Mouse (Mus musculus) limb, embryonic 14.5 days (tissue): ENCODE data around the gene Rasgrf2. TPM values are rescaled to one million over a fixed set of nuclear protein-coding genes. Genes with fewer than 3 reads are reported as not detected.

Source experiments
- ATAC-seq: fragments of 200-750 bp; cut with Nextera tagmentation; 2 replicates; pipeline ENCODE4 v1.8.0; 2017; ENCODE audit warnings: low read depth, moderate number of reproducible peaks, moderate TSS enrichment; ENCODE audit not compliant: low FRiP score
- DNase-seq: peaks from one replicate; pipeline ENCODE4 v3.0.0-alpha.2; 2015; ENCODE audit warnings: low spot score
- H3K27ac ChIP-seq: fragments of 300-500 bp; sonication (generic); replicated peaks from 2 replicates; pipeline ENCODE4 v1.5.1; 2014; ENCODE audit warnings: low read depth, mild to moderate bottlenecking, low read length, moderate library complexity, mixed read lengths
- H3K27me3 ChIP-seq: fragments of 300-500 bp; sonication (generic); 2 replicates; pipeline ENCODE4 v1.6.1; 2014; ENCODE audit warnings: low read length, mixed read lengths; ENCODE audit not compliant: control insufficient read depth, insufficient read depth
- H3K36me3 ChIP-seq: fragments of 300-500 bp; sonication (generic); 2 replicates; pipeline ENCODE4 v1.6.1; 2014; ENCODE audit warnings: mild to moderate bottlenecking, low read length, moderate library complexity, mixed read lengths; ENCODE audit not compliant: control insufficient read depth, insufficient read depth
- H3K4me1 ChIP-seq: fragments of 300-500 bp; sonication (generic); 2 replicates; pipeline ENCODE4 v1.6.1; 2014; ENCODE audit warnings: antibody characterized with exemption, low read length, mixed read lengths; ENCODE audit not compliant: control insufficient read depth, insufficient read depth
- H3K4me2 ChIP-seq: fragments of 300-500 bp; sonication (generic); replicated peaks from 2 replicates; pipeline ENCODE4 v1.6.1; 2014; ENCODE audit warnings: low read depth, mild to moderate bottlenecking, low read length, moderate library complexity; ENCODE audit not compliant: severe bottlenecking
- H3K4me3 ChIP-seq: fragments of 300-500 bp; sonication (generic); replicated peaks from 2 replicates; pipeline ENCODE4 v1.5.1; 2014; ENCODE audit warnings: low read length
- H3K9ac ChIP-seq: fragments of 300-500 bp; sonication (generic); 2 replicates; pipeline ENCODE4 v1.6.1; 2014; ENCODE audit warnings: mild to moderate bottlenecking, low read depth, low read length, moderate library complexity; ENCODE audit not compliant: severe bottlenecking
- H3K9me3 ChIP-seq: fragments of 300-500 bp; sonication (generic); 2 replicates; pipeline ENCODE4 v1.6.1; 2016; ENCODE audit warnings: low read length; ENCODE audit not compliant: control insufficient read depth
- POLR2A ChIP-seq: fragments of 200-500 bp; IDR thresholded peaks from 2 replicates; pipeline ENCODE4 v1.8.0; 2012; ENCODE audit warnings: inconsistent platforms, mild to moderate bottlenecking, moderate library complexity, borderline replicate concordance; ENCODE audit not compliant: insufficient read depth, insufficient read length; ENCODE audit errors: extremely low read depth
- WGBS: fragments of 180-500 bp; shearing (Covaris S2); extraction: QIAGEN DNeasy Blood & Tissue Kit; methylation state at CpG from one replicate; pipeline ENCODE4 v1.1.7; 2014; 5-methylcytosine and 5-hydroxymethylcytosine counted together
- polyA plus RNA-seq, 2 experiments: library from polyadenylated mRNA; depleted of rRNA in 1 of 2; stranded (reverse) in 1 of 2; unstranded in 1 of 2; fragments of >200 nt; fragmentation: Nextera tagmentation in 1 of 2; extraction: Ambion mirVana in 1 of 2; gene quantifications; 2 replicates each; pipeline versions ENCODE4 v1.2.1 to v1.2.3; 2012 to 2014

The Rasgrf2 gene
- polyA plus RNA-seq, 2 experiments: 0.18 to 0.57 TPM

- DNase-seq: no peak
- Histone ChIP-seq H3K27ac (no peak overlapping the region), H3K36me3 (no peaks in the 10 kb centered on the region), H3K4me1 (no peaks in the 10 kb centered on the region), H3K4me2 (no peak overlapping the region), H3K9ac (no peak overlapping the region), H3K4me3 (no peak overlapping the region), H3K27me3 (no peaks in the 10 kb centered on the region), H3K9me3 (no peaks in the 10 kb centered on the region)
- ATAC-seq: no peak
- no peak for TF ChIP-seq POLR2A
- 84% methylated on average over 10 of the region's 10 CpGs for WGBS
Observed at GRCm38 (mm10) chr13:92022202-92022601, 109.3 kb downstream of the Rasgrf2 start.

DNA sequence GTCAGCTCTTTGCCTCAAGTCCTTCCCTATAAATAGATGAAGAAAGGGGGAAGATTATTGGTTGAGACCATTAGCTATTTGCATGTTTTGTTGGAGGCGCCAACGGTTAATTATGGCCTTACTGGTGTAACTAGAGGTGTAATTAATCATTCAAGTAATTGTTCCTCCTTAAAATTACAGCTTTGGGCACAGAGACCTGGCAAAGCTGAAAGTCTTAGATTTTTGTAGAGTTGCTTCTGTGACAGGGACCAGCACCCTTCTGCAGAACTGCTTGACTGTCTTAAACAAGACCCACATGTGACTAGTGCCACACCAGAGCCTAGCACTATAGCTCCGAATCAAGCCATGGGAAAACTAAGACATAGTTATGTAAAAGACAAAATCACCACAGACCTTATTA, 134.5 kb downstream of the Rasgrf2 start:
- H3K27me3 ChIP-seq: no peaks in the 10 kb centered on the region
- no peak overlapping the region for H3K27ac ChIP-seq
- no peaks in the 10 kb centered on the region for H3K36me3 ChIP-seq
- no peak overlapping the region for H3K4me2 ChIP-seq
- ATAC-seq (no peak), DNase-seq (no peak)
- H3K4me3 ChIP-seq: no peak overlapping the region
- no peaks in the 10 kb centered on the region for H3K4me1 ChIP-seq
- no peak for TF ChIP-seq POLR2A
- 74% methylated on average over 3 of the region's 3 CpGs for WGBS
- H3K9ac ChIP-seq: no peak overlapping the region
- H3K9me3 ChIP-seq: no peaks in the 10 kb centered on the region

DNA sequence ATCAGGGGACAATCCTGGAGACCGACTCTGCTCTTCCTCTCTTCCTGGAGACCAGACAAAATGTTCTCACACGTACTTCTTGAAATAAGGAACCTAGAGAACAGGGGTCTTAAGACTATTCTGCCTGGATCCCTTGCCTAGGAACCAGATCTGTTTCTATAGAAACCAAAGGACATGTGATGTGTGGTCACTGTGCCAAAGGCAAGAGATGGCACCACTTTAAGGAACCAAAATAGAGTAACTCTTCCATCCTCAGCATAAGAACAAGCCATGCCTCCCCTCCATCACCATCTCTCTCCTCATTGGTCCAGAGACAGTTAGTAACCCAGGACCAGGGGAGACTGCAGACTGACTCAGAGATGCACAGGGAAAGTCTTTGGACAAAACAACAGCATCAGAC, 140.0 kb downstream of the Rasgrf2 start:
- 83% methylated on average over 2 of the region's 2 CpGs for WGBS
- H3K36me3 ChIP-seq: no peaks in the 10 kb centered on the region
- TF ChIP-seq POLR2A: no peak
- H3K27ac ChIP-seq: no peak overlapping the region
- ATAC-seq: no peak
- H3K9ac ChIP-seq: no peak overlapping the region
- no peaks in the 10 kb centered on the region for H3K9me3 ChIP-seq
- H3K4me2 ChIP-seq: no peak overlapping the region
- H3K4me1 ChIP-seq: no peaks in the 10 kb centered on the region
- no peak for DNase-seq
- H3K4me3 ChIP-seq: no peak overlapping the region
- H3K27me3 ChIP-seq: no peaks in the 10 kb centered on the region

DNA sequence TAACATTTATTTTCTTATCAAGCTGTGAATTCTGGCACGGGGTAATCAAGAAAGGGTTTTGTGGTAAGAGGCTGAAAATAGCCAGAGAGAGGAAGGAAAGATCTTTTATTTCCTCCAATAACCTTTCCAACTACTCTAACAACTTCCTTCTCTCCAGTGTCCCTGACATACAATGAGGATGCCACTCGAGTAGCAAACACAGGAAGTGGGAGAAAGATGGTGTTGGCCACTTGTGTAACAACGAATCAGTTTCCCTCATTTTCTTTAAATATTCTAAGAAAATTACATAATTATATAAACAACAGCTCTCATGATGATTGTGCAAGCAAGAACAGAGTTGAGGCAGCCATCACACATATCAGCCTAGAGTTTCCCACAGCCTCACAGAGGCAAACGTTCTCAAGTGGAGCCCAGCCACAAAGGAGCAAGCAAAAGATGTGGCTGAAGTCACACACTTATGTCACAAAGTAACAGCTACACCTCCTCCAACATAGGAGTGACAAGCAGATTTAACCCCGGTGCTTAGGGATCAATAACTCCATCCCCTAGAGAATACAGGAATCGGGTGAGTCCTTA, 140.7 kb downstream of the Rasgrf2 start:
- H3K9ac ChIP-seq: no peak overlapping the region
- H3K4me1 ChIP-seq: no peaks in the 10 kb centered on the region
- DNase-seq (no peak), ATAC-seq (no peak)
- no peak overlapping the region for H3K4me3 ChIP-seq
- H3K4me2 ChIP-seq: no peak overlapping the region
- WGBS: 66% methylated on average over 6 of the region's 6 CpGs
- no peaks in the 10 kb centered on the region for H3K27me3 ChIP-seq
- H3K9me3 ChIP-seq: no peaks in the 10 kb centered on the region
- H3K27ac ChIP-seq: no peak overlapping the region
- H3K36me3 ChIP-seq: no peaks in the 10 kb centered on the region
- TF ChIP-seq POLR2A: no peak

DNA sequence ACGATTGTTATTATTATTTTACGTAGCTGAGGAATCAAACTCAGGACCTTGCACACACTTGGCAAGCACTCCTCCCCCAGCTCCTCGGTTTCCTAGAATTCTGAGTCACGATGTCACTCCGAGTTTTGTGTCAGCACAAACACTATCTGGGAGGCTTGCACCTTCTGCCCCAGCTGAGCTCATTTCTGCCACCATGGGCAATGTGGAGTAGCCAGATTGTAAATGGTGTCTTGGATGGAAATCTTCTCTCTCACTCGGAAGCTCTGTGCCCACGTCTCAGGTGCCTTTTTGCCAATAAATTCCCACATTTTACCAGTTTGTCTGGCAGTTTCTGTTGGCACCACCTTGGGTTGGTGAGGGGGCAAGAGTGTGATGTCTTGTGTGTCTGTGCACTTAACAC, 143.1 kb downstream of the Rasgrf2 start:
- 83% methylated on average over 7 of the region's 7 CpGs for WGBS
- Histone ChIP-seq H3K27me3 (no peaks in the 10 kb centered on the region), H3K4me3 (no peak overlapping the region), H3K9me3 (no peaks in the 10 kb centered on the region), H3K4me2 (no peak overlapping the region), H3K9ac (no peak overlapping the region), H3K4me1 (no peaks in the 10 kb centered on the region), H3K27ac (no peak overlapping the region), H3K36me3 (no peaks in the 10 kb centered on the region)
- no peak for TF ChIP-seq POLR2A
- DNase-seq (no peak), ATAC-seq (no peak)

DNA sequence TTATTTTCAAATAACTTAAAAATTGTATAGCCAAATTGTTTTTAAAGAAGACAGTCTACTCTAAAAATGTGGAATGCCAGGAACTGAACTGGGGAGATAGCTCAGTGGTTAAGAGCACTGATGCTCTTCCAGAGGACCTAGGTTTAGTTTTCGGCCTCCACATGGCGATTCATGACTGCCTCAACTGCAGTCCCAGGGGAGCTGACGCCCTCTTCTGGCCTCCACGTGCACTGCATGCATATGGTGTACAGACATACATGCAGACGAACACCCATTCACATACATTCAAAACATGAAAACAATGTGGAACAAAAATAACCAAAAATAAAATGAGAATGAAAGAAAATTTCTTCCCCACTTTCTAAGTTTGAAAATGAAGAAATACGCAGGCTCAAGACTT, 144.5 kb downstream of the Rasgrf2 start:
- H3K4me3 ChIP-seq: no peak overlapping the region
- H3K4me2 ChIP-seq: no peak overlapping the region
- no peak for ATAC-seq
- TF ChIP-seq POLR2A: no peak
- H3K9ac ChIP-seq: no peak overlapping the region
- H3K27me3 ChIP-seq: no peaks in the 10 kb centered on the region
- no peaks in the 10 kb centered on the region for H3K9me3 ChIP-seq
- H3K27ac ChIP-seq: no peak overlapping the region
- H3K4me1 ChIP-seq: no peaks in the 10 kb centered on the region
- WGBS: 91% methylated on average over 6 of the region's 6 CpGs
- no peaks in the 10 kb centered on the region for H3K36me3 ChIP-seq
- DNase-seq: no peak
